Mouse (Mus musculus): ENCODE data around the gene BC005537. TPM values are rescaled to one million over a fixed set of nuclear protein-coding genes. Genes with fewer than 3 reads are reported as not detected.

The BC005537 gene
- polyA plus RNA-seq, 1 experiment from 2014 or later, result 14.2 TPM

GRCm38 (mm10) chr13:24802131-24802691, 754 bp downstream of the BC005537 start:
- Histone ChIP-seq H3K9ac (peak overlapping the region; percentile 97), H3K4me3 (replicated peaks) (peak overlapping the region; percentile 98), H3K27ac (peak overlapping the region; percentile 100), H3K4me2 (peak overlapping the region; percentile 72), H3K36me3 (peaks cover 5% of the 10 kb centered on the region; the same call in 1 of the 2 replicates), H3K27me3 (replicated peaks) (no peaks in the 10 kb centered on the region), H3K9me3 (no peaks in the 10 kb centered on the region), H3K4me1 (peaks cover 12% of the 10 kb centered on the region; the same call in 1 of the 2 replicates)
- under 1% methylated on average over 26 of the region's 26 CpGs for WGBS
- no peak for ATAC-seq (ENCODE audit: insufficient read depth, low FRiP score, low read depth)

- WGBS, result 13% methylated on average over 2 of the region's 2 CpGs
- H3K36me3 ChIP-seq, result peaks cover 9% of the 10 kb centered on the region; the same call in 1 of the 2 replicates
- ATAC-seq (ENCODE audit: insufficient read depth, low FRiP score, low read depth), result no peak
- no peaks in the 10 kb centered on the region for H3K9me3 ChIP-seq
- H3K4me1 ChIP-seq, result peaks cover 12% of the 10 kb centered on the region; the same call in 1 of the 2 replicates
- peak overlapping the region; percentile 72 for H3K4me2 ChIP-seq
- no peak overlapping the region for H3K27ac ChIP-seq
- peak overlapping the region; percentile 16; the same call in 1 of the 2 replicates for H3K9ac ChIP-seq
- peak overlapping the region; percentile 98 for H3K4me3 ChIP-seq (replicated peaks)
- no peaks in the 10 kb centered on the region for H3K27me3 ChIP-seq (replicated peaks)
Measured at GRCm38 (mm10) chr13:24803196-24803595, 1.7 kb downstream of the BC005537 start.

- H3K4me3 ChIP-seq (replicated peaks), result no peak overlapping the region
- no peak for ATAC-seq (ENCODE audit: insufficient read depth, low FRiP score, low read depth)
- no peaks in the 10 kb centered on the region for H3K27me3 ChIP-seq (replicated peaks)
- no peaks in the 10 kb centered on the region for H3K9me3 ChIP-seq
- H3K27ac ChIP-seq, result no peak overlapping the region
- no peak overlapping the region for H3K9ac ChIP-seq
- no peak overlapping the region for H3K4me2 ChIP-seq
- H3K4me1 ChIP-seq, result peaks cover 12% of the 10 kb centered on the region; the same call in 1 of the 2 replicates
- peaks cover 22% of the 10 kb centered on the region for H3K36me3 ChIP-seq
Measured at GRCm38 (mm10) chr13:24806079-24806478, 4.6 kb downstream of the BC005537 start.

GRCm38 (mm10) chr13:24812521-24812920, 11.1 kb downstream of the BC005537 start:
- Histone ChIP-seq H3K27ac (no peak overlapping the region), H3K4me2 (no peak overlapping the region), H3K36me3 (peaks cover 40% of the 10 kb centered on the region), H3K4me1 (no peaks in the 10 kb centered on the region), H3K9me3 (no peaks in the 10 kb centered on the region), H3K27me3 (replicated peaks) (no peaks in the 10 kb centered on the region), H3K9ac (no peak overlapping the region), H3K4me3 (replicated peaks) (no peak overlapping the region)
- ATAC-seq (ENCODE audit: insufficient read depth, low FRiP score, low read depth), result no peak
- WGBS, result 98% methylated on average over 2 of the region's 2 CpGs

GRCm38 (mm10) chr13:24814616-24815015, 13.2 kb downstream of the BC005537 start:
- Histone ChIP-seq H3K4me1 (no peaks in the 10 kb centered on the region), H3K4me2 (no peak overlapping the region), H3K36me3 (peaks cover 39% of the 10 kb centered on the region), H3K9ac (no peak overlapping the region), H3K27me3 (replicated peaks) (no peaks in the 10 kb centered on the region), H3K27ac (no peak overlapping the region), H3K9me3 (no peaks in the 10 kb centered on the region), H3K4me3 (replicated peaks) (no peak overlapping the region)
- no peak for ATAC-seq (ENCODE audit: insufficient read depth, low FRiP score, low read depth)
- WGBS, result 87% methylated on average over 1 of the region's 1 CpGs

GRCm38 (mm10) chr13:24816125-24817092, 15.0 kb downstream of the BC005537 start:
- Histone ChIP-seq H3K4me2 (no peak overlapping the region), H3K36me3 (peaks cover 25% of the 10 kb centered on the region), H3K27me3 (replicated peaks) (no peaks in the 10 kb centered on the region), H3K9me3 (no peaks in the 10 kb centered on the region), H3K27ac (no peak overlapping the region), H3K4me3 (replicated peaks) (no peak overlapping the region), H3K4me1 (no peaks in the 10 kb centered on the region), H3K9ac (no peak overlapping the region)
- WGBS, result 59% methylated on average over 4 of the region's 4 CpGs
- peak; percentile 78 for ATAC-seq (ENCODE audit: insufficient read depth, low FRiP score, low read depth)

- 63% methylated on average over 1 of the region's 1 CpGs for WGBS
- Histone ChIP-seq H3K27me3 (replicated peaks) (no peaks in the 10 kb centered on the region), H3K4me1 (no peaks in the 10 kb centered on the region), H3K27ac (no peak overlapping the region), H3K9me3 (no peaks in the 10 kb centered on the region), H3K9ac (no peak overlapping the region), H3K4me3 (replicated peaks) (no peak overlapping the region), H3K36me3 (peaks cover 4% of the 10 kb centered on the region), H3K4me2 (no peak overlapping the region)
- ATAC-seq (ENCODE audit: insufficient read depth, low FRiP score, low read depth), result no peak
Measured at GRCm38 (mm10) chr13:24819931-24820330, 18.5 kb downstream of the BC005537 start.

- Histone ChIP-seq H3K27me3 (replicated peaks) (no peaks in the 10 kb centered on the region), H3K36me3 (no peaks in the 10 kb centered on the region; the same call in 1 of the 2 replicates), H3K4me2 (no peak overlapping the region), H3K9ac (no peak overlapping the region), H3K27ac (no peak overlapping the region), H3K9me3 (no peaks in the 10 kb centered on the region), H3K4me3 (replicated peaks) (no peak overlapping the region), H3K4me1 (no peaks in the 10 kb centered on the region)
- ATAC-seq (ENCODE audit: insufficient read depth, low FRiP score, low read depth), result no peak
- 84% methylated on average over 16 of the region's 16 CpGs for WGBS
Measured at GRCm38 (mm10) chr13:24822663-24823343, 21.3 kb downstream of the BC005537 start.

- H3K27me3 ChIP-seq (replicated peaks), result no peaks in the 10 kb centered on the region
- no peak for ATAC-seq (ENCODE audit: insufficient read depth, low FRiP score, low read depth)
- H3K27ac ChIP-seq, result no peak overlapping the region
- H3K4me1 ChIP-seq, result no peaks in the 10 kb centered on the region
- no peak overlapping the region for H3K9ac ChIP-seq
- no peak overlapping the region for H3K4me2 ChIP-seq
- H3K4me3 ChIP-seq (replicated peaks), result no peak overlapping the region
- H3K36me3 ChIP-seq, result no peaks in the 10 kb centered on the region; the same call in 1 of the 2 replicates
- H3K9me3 ChIP-seq, result no peaks in the 10 kb centered on the region
- WGBS, result 83% methylated on average over 4 of the region's 4 CpGs
Measured at GRCm38 (mm10) chr13:24824647-24825046, 23.2 kb downstream of the BC005537 start.

- no peak for ATAC-seq (ENCODE audit: insufficient read depth, low FRiP score, low read depth)
- H3K9me3 ChIP-seq, result no peaks in the 10 kb centered on the region
- 79% methylated on average over 4 of the region's 4 CpGs for WGBS
- H3K36me3 ChIP-seq, result no peaks in the 10 kb centered on the region
- no peaks in the 10 kb centered on the region for H3K27me3 ChIP-seq (replicated peaks)
- no peaks in the 10 kb centered on the region for H3K4me1 ChIP-seq
- no peak overlapping the region for H3K4me3 ChIP-seq (replicated peaks)
- H3K27ac ChIP-seq, result no peak overlapping the region
- no peak overlapping the region for H3K9ac ChIP-seq
- H3K4me2 ChIP-seq, result no peak overlapping the region
Measured at GRCm38 (mm10) chr13:24825587-24825986, 24.1 kb downstream of the BC005537 start.

GRCm38 (mm10) chr13:24826116-24826515, 24.7 kb downstream of the BC005537 start:
- Histone ChIP-seq H3K4me3 (replicated peaks) (no peak overlapping the region), H3K27ac (no peak overlapping the region), H3K4me1 (no peaks in the 10 kb centered on the region), H3K27me3 (replicated peaks) (no peaks in the 10 kb centered on the region), H3K36me3 (no peaks in the 10 kb centered on the region), H3K9me3 (no peaks in the 10 kb centered on the region), H3K4me2 (no peak overlapping the region), H3K9ac (no peak overlapping the region)
- no peak for ATAC-seq (ENCODE audit: insufficient read depth, low FRiP score, low read depth)
- WGBS, result 66% methylated on average over 7 of the region's 7 CpGs

Data from stomach, embryonic 15.5 days (tissue).